ENCODE assay signal across 8 mouse cellular contexts in the genomic region with DNA sequence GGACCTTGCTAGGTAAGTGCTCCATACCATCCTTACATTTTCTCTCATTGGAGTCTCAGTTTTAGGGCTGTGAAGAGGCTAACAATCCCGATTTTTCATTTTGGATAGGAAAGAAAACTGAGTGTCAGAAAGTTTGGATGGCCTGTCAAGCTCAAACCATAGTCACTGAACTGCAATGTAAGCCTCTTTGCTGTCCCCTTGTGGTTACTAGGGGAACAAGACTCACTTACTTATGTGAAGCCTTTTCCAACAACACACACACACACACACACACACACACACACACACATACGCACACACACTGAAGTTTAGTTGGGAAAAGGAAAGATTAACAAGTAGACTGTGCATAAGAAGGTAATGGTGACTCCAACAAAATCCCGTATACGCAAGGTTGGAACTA. TPM values are rescaled to one million over a fixed set of nuclear protein-coding genes. Genes with fewer than 3 reads are reported as not detected.
DNase-seq lines count a peak whose midpoint lies in the region; ATAC-seq and TF ChIP-seq lines count a peak whose summit lies in the region.

No protein-coding gene starts in this region.

- peak; percentile 49 for TF ChIP-seq CTCF in layer of hippocampus, adult 2 months (conservative IDR thresholded peaks at IDR 0.05)

- peak; percentile 4 for DNase-seq in adrenal gland, postnatal 14 days
- no peak for DNase-seq in adrenal gland, postnatal 25 days
- DNase-seq in layer of hippocampus, adult 2 months (ENCODE audit: low spot score in 2 of 2) = no peak
- DNase-seq in layer of hippocampus, adult 9-10 months (ENCODE audit: low spot score) = no peak
- peak; percentile 50 for DNase-seq in A20 (ENCODE audit: low read depth, low spot score)
- no peak for DNase-seq in gastrocnemius, postnatal 36 days
- DNase-seq in urinary bladder, postnatal 14 days (ENCODE audit: low spot score) = no peak

- no peak overlapping the region for H3K27ac ChIP-seq in layer of hippocampus, adult 2 months

- H3K4me3 ChIP-seq in layer of hippocampus, adult 2 months = no peak overlapping the region

- peak; percentile 54; the same call in 1 of the 2 replicates for ATAC-seq in common myeloid progenitor, adult 5-6 weeks (replicated peaks; ENCODE audit: low read depth, poor library complexity, severe bottlenecking)

- intact Hi-C loops in gastrocnemius, postnatal 36 days (cut with DNase I) = no loop called here

RNA-seq across cellular contexts. Expression of gene Jade3, which starts 21.4 kb away (rescaled TPM):
- 5.6 and 5.8 TPM in 2 replicates for total RNA-seq in adrenal gland, postnatal 14 days (2021)
- 3.9 and 6.0 TPM in 2 replicates for total RNA-seq in adrenal gland, postnatal 25 days (2021)
- 1 to 10 TPM; 7.2 to 7.6 TPM for total RNA-seq in layer of hippocampus, adult 2 months (2021)
- 15.5 and 18.5 TPM in 2 replicates for total RNA-seq in common myeloid progenitor, adult 5-6 weeks (2017)
- under 1 TPM; 0.54 to 0.59 TPM for total RNA-seq in gastrocnemius, postnatal 36 days (2021)

RNA-seq across cellular contexts. Expression of gene Rp2, which starts 39.8 kb away (rescaled TPM):
- 16.1 and 16.7 TPM in 2 replicates for total RNA-seq in adrenal gland, postnatal 14 days (2021)
- total RNA-seq in adrenal gland, postnatal 25 days (2021) = 11.8 and 20.1 TPM in 2 replicates
- total RNA-seq in layer of hippocampus, adult 2 months (2021) = 10 to 100 TPM; 16.8 to 17.1 TPM
- 28.2 and 29.0 TPM in 2 replicates for total RNA-seq in common myeloid progenitor, adult 5-6 weeks (2017)
- 1 to 10 TPM; 5.8 to 5.9 TPM for total RNA-seq in gastrocnemius, postnatal 36 days (2021)

Comparison
In these comparisons a context has a peak if more than half of its experiments do, and no peak if none do; other contexts are left out.
1. DNase-seq: peak in adrenal gland, postnatal 14 days (single experiment) and A20 (single experiment); none in adrenal gland, postnatal 25 days (single experiment), layer of hippocampus, adult 2 months (0 of 2), layer of hippocampus, adult 9-10 months (single experiment), gastrocnemius, postnatal 36 days (0 of 2) and urinary bladder, postnatal 14 days (single experiment).